Mouse (Mus musculus): Measurements from ENCODE around the gene Dhx40.
"Not testable (repeated sequence)": the region's sequence is repeated elsewhere in the genome, so short reads cannot be mapped to it uniquely, and the experiment has no call there.

Dhx40 gene

DNA sequence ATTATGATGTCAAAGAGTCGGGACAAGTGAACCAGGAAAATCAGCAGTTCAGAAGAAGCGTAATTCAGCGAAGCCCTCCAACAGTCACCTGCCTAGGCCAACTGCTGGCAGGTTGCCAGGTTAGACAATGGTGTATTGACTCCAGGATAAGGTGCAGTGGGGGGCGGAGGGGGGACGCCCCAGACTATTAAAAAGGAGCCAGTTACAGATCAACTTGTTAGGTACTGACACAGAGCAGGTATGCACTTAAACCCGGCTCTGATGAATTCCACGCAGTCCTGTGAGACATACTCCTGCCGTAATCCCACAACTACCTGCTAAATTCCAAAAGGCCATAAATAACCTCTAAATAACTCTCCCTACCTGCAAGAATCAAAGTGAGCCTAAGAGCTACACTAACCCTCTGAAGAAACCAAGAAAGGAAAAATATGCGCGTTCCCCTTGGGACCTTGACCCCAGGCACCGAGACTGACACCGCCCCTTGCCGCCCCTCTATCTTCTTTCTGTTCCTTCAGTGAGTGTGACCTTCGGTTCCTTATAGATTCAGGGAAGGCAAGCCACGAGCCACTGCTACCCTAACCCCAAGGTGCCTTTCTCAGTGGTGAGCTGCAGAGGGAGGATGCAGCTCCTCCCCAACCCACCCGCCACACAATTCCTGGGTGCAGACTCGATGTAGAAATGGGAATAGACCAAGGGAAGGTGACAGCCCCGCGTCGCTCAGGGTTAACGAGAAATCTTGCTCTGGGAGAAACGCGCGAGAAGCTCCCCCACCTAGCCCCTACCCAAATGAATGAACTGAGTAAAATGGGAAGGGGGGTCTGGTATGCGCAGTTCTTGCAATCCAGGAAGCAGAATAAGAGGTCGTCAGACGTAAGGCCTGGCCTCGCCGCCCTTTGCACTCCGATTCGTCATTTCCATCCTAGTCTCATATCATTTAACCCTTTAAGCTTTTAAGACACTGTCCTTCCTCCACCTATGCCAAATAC, 51.1 kb downstream of the Dhx40 start:
- ATAC-seq (ENCODE audit: insufficient number of reproducible peaks, low FRiP score, low TSS enrichment), result no peak

DNA sequence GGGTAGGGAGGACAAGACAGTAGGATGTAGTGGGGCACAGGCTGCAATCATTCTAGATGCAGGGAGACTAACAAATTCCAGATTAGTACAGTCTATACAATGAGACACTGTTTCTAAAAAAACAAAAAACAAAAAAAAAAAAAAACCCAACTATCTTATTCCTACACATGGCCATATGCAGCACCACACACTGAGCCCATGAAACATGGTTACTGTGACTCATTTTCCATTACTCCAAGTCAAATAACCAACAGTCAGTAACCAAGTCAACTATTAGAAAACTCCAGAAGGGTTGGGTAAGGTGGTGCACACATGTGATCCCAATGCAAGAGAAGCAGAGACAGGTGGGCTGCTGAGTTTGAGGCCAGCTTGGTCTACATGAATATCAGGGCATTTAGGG, 55.1 kb downstream of the Dhx40 start:
- no peak for ATAC-seq (ENCODE audit: insufficient number of reproducible peaks, low FRiP score, low TSS enrichment)

GRCm38 (mm10) chr11:86751010-86751409, 56.5 kb downstream of the Dhx40 start:
- ATAC-seq (ENCODE audit: insufficient number of reproducible peaks, low FRiP score, low TSS enrichment), result no peak

DNA sequence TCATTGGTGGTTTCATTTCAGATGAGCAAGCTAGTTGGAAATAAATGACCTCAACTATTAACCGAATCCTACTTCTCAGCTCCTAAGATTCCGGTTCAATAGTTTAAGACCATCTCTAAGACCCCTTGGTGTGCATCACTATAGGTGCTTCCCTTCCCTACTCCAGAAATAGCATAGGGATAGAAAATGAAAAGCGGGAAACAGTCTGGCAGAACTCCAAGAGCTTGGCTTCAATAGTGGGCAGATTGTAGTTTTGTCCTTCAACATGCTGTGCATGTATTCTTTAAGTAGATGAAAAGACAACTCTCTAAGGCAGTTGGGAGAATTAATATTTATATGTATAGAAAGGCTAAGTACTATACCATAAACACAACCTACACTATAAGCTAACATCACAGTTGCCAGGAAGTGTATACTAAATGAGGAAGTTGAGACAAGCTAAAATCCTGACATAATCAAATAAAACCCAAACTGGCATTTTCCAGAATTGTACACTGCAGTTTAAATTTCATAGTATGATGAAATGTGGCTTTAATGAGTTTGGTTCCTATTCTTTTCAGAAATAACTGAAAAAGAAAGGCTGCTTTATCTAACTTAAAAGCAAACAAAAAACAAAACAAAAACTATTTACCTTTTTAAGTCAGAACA, 57.6 kb downstream of the Dhx40 start:
- ATAC-seq (ENCODE audit: insufficient number of reproducible peaks, low FRiP score, low TSS enrichment), result no peak

GRCm38 (mm10) chr11:86745634-86746404, 61.7 kb downstream of the Dhx40 start:
- no peak for ATAC-seq (ENCODE audit: insufficient number of reproducible peaks, low FRiP score, low TSS enrichment)

- no peak for ATAC-seq (ENCODE audit: insufficient number of reproducible peaks, low FRiP score, low TSS enrichment)
Observed at GRCm38 (mm10) chr11:86742605-86743004, 64.9 kb downstream of the Dhx40 start.

DNA sequence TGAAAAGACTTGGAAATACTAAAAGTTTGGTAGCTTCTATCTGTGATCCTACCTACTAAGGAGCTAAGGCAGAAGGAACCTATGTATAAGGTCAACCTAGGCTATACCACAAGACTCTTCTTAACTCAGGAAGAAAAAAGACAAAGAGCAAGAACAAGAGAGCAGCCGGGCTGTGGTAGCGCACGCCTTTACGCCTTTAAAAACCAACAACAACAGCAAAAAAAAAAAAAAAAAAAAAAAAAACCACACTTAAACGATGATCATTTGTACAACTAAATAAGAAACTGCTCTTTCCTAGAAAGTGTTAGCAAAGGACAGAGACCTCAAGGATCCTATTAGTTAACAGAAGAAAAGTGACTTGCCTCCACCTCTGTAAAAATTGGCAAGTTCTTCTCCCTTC, 66.0 kb downstream of the Dhx40 start:
- no peak for ATAC-seq (ENCODE audit: insufficient number of reproducible peaks, low FRiP score, low TSS enrichment)

DNA sequence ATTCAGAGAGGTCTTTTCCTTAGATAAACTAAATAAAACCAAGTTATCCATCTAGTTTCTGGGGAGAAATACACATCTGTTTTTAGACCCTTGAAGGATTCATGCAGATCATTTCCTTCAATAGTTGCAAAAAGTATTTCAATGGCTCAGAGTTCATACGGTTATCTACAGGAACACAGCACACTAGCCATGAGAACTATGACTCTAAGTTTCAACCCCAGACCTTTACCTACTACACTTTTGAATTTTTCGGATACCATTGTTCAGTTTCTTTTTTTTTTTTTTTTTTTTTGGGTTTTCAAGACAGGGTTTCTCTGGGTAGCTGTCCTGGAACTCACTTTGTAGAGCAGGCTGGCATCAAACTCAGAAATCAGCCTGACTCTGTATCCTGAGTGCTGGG, 68.1 kb downstream of the Dhx40 start:
- ATAC-seq (ENCODE audit: insufficient number of reproducible peaks, low FRiP score, low TSS enrichment), result no peak

DNA sequence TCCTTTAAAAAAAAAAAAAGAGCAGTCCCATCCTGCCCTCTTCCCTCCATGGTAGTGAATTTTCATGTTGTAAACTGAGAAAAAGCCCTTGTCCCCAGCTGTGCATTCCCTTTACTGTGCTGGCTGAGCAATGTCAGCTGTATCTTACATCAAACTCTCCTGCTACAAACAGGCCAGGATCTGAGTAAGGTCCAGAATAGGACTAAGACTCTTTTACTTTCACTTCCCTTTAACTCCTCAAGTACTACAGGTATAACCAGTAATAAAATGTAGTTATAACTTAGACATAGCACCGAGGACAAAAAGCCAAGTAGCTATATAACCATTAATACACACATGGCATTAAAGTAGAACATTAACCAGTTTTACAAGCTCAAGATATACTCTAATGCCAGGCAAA, 68.6 kb downstream of the Dhx40 start:
- ATAC-seq (ENCODE audit: insufficient number of reproducible peaks, low FRiP score, low TSS enrichment), result no peak

DNA sequence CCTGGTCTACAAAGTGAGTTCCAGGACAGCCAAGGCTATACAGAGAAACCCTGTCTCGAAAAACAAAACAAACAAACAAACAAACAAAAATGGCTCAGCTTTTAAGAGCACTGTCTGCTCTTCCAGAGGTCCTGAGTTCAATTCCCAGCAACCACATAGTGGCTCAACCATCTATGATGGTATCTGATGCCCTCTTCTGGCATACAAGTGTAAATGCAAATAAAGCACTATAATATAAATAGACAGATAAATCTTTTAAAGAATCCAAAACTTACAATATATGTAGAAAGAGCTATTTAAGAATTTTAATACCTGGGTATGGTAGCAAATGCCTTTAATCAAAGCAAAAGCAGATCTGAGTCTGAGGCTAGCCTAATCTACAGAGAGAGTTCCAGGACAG, 69.2 kb downstream of the Dhx40 start:
- not testable (repeated sequence) for ATAC-seq (ENCODE audit: insufficient number of reproducible peaks, low FRiP score, low TSS enrichment)

DNA sequence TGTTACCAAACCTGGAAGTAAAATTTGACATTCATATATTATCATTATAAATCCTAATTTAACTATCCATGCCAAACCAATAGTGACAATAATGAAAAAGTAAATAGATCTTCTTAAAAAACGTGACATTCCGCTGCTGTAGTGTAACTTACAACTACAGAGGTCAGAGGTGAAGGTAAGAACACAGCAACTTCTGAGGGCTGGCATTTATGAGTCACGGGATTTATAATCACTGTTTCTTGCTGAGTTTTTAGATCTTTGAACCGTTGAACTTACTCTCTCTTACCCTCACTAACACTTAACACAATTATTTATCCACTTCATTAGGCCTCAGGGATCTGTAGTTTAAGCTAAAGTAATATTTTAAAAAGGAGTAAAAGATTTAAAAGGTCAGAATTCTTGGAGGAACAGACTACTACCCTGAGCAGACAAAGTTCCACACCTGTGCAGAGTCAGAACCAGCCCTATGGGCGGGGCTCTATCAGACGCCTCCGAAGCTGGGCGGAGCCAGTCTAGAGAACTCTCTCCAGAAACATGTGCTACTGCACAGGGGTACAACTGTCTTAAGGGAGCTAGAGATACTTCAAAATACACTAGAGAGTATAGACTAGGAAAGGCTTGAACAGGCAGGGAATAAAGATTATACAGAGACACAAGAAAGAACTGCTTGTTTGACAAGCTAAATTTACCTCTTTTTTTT, 70.1 kb downstream of the Dhx40 start:
- ATAC-seq (ENCODE audit: insufficient number of reproducible peaks, low FRiP score, low TSS enrichment), result no peak

GRCm38 (mm10) chr11:86734993-86735392, 72.6 kb downstream of the Dhx40 start:
- no peak for ATAC-seq (ENCODE audit: insufficient number of reproducible peaks, low FRiP score, low TSS enrichment)

- no peak for ATAC-seq (ENCODE audit: insufficient number of reproducible peaks, low FRiP score, low TSS enrichment)
Observed at GRCm38 (mm10) chr11:86734241-86734939, 73.2 kb downstream of the Dhx40 start.

DNA sequence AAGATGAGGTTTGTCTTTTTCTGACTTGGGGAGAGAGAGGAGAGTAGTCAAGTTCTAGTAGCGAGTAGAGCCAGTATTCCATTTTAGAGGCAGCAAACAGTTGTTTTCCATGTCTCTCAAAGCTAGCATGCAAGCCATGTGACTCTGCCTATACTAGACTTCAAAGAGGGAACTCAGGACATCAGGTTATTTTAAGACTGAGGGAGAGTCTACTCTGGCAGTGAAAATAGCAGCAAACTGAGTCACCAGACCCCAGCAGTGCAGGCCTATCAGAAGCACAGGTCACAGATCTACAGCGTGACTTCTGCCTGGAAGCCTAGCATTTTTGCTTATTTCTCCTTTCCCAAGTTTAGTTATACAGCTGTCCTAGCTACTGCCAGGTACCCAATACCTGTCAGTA, 76.1 kb downstream of the Dhx40 start:
- no peak for ATAC-seq (ENCODE audit: insufficient number of reproducible peaks, low FRiP score, low TSS enrichment)

DNA sequence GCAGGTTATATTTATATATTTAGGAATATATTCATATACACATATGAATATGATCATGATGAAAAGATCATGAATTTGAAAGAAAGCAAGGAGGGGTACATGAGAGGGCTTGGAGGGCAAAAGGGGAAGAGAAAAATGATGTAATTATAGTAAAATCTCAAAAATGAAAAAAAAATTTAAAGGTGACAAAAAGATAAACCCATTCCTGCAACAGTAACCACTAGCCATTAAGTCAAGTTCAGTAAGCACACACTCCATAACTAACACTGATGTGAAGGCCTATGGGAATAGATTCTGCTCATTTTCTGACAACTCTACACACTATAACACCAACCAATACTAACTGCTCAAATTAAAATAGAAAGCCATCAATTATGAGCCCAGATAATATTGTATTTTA, 81.9 kb downstream of the Dhx40 start:
- ATAC-seq (ENCODE audit: insufficient number of reproducible peaks, low FRiP score, low TSS enrichment), result no peak

GRCm38 (mm10) chr11:86724982-86725381, 82.6 kb downstream of the Dhx40 start:
- no peak for ATAC-seq (ENCODE audit: insufficient number of reproducible peaks, low FRiP score, low TSS enrichment)

DNA sequence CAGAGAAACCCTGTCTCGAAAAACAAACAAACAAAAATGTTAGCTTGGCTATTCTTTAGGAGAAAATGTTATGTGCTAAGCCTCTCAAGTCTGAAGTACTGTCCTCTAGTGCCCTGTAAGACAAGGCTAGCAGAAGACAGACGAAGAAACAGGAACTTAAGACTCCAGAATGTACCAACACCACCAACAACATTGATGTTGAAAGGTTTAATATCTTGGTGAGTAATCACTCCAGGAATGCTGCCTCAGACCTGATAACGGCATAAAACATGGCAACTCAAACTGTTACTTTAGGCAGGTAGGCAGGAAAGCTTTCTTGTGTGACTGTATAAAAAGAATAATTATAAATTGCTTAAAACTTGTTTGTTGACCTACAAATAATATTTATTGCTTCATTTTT, 83.5 kb downstream of the Dhx40 start:
- ATAC-seq (ENCODE audit: insufficient number of reproducible peaks, low FRiP score, low TSS enrichment), result no peak

GRCm38 (mm10) chr11:86719390-86719789, 88.2 kb downstream of the Dhx40 start:
- ATAC-seq (ENCODE audit: insufficient number of reproducible peaks, low FRiP score, low TSS enrichment), result no peak
